11 mouse cellular contexts compared by ENCODE assay signal in the genomic region with DNA sequence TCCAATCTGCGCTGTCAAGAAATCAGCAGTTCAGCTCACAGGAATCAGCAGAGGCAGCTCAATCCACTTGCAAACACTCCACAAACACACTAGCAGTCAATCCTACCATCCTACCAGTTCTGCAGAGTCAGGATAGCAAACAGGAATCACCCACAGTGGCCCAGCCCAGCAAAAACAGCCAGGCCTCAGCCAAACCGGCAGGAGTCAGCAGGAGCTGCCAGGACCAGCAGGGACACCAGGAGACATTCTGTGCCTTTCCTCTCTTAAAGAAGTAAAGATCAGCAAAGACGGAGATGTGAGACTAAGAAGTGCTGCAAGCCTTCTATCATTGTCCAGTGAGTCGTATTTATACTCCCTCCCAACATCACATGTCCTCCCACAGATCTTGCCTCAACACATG.
DNase-seq lines count a peak whose midpoint lies in the region.
"Had no signal": no experiment of that assay in that cellular context is flagged by ENCODE, and none has a peak within 500 bp of the region (broad histone marks: within the 10 kb centered on the region; RNA-seq: fewer than 3 reads in every experiment).

No protein-coding gene starts in this region.

- intact Hi-C loops in gastrocnemius, postnatal 14 days (cut with DNase I; ENCODE audit: low total_unique reads): no loop called here
- intact Hi-C loops in left cerebral cortex, postnatal 25 days (cut with DNase I): no loop called here

- peak; percentile 50 for DNase-seq in gastrocnemius, adult 18-20 months (ENCODE audit: low spot score)
- DNase-seq in gastrocnemius, postnatal 14 days: no peak
- DNase-seq in left cerebral cortex, postnatal 25 days (ENCODE audit: low spot score in 2 of 2): peak; percentile 24 to 49
- DNase-seq in left cerebral cortex, adult 11 months (ENCODE audit: low spot score): no peak
- DNase-seq in brain, adult 2 months (ENCODE audit: low read depth, low spot score): peak; percentile 87
- DNase-seq in cerebellum, postnatal 36 days: peak; percentile 71
- no peak for DNase-seq in thymus, postnatal 36 days
- no peak for DNase-seq in spleen, postnatal 4 days (ENCODE audit: low spot score in 2 of 2)
- DNase-seq: adrenal gland, postnatal 14 days; lung, adult 18-20 months; spleen, adult 18-20 months had no signal

Comparison
In these comparisons a context has a peak if more than half of its experiments do, and no peak if none do; other contexts are left out.
1. DNase-seq: peak in gastrocnemius, adult 18-20 months (single experiment), left cerebral cortex, postnatal 25 days (2 of 2), brain, adult 2 months (single experiment) and cerebellum, postnatal 36 days (2 of 2); none in gastrocnemius, postnatal 14 days (single experiment), left cerebral cortex, adult 11 months (single experiment), thymus, postnatal 36 days (0 of 2) and spleen, postnatal 4 days (0 of 2).